Comparison of ENCODE assay signal across 8 mouse cellular contexts in the genomic region with DNA sequence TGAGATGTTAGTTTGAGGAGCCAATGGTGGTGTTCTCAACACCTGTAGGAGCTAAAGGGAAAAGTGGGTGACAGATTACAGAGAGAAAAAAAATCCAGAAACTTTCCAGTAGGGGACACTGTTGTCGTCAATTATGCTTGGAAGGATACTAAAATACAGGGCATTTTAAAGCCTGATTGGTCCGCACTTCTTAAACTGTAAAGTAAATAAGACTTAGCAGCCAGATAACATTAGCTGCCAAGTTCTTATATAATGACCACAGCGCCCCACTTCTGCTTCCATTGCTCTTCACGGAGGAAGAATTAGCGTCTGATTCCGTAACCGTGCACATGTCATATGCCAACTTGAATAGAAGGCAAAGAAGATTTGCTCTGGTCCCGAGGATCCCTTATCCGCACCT. TPM values are rescaled to one million over a fixed set of nuclear protein-coding genes. Genes with fewer than 3 reads are reported as not detected.
DNase-seq lines count a peak whose midpoint lies in the region; ATAC-seq lines count a peak whose summit lies in the region.

No protein-coding gene starts in this region.

- DNase-seq in B cell, adult 2 months: peak; percentile 11 to 12
- no peak for DNase-seq in limb, embryonic 10.5 days (ENCODE audit: low spot score)
- DNase-seq in midbrain, embryonic 10.5 days (ENCODE audit: low spot score): no peak
- no peak for DNase-seq in right cerebral cortex, adult 18-20 months
- no peak for DNase-seq in MN1 (ENCODE audit: low spot score)
- DNase-seq in right cerebral cortex, postnatal 36 days (ENCODE audit: low spot score in 2 of 2): no peak

- WGBS in heart, embryonic 14.5 days: 20% methylated on average over 9 of the region's 9 CpGs
- 33% methylated on average over 9 of the region's 9 CpGs for WGBS in limb, embryonic 10.5 days
- 28% methylated on average over 9 of the region's 9 CpGs for WGBS in midbrain, embryonic 10.5 days

- peaks cover 21% of the 10 kb centered on the region for H3K27me3 ChIP-seq in heart, embryonic 14.5 days (ENCODE audit: control insufficient read depth, insufficient read depth, low read length)
- H3K27me3 ChIP-seq in limb, embryonic 10.5 days (ENCODE audit: low read depth, poor library complexity, severe bottlenecking): peaks cover 54% of the 10 kb centered on the region
- H3K27me3 ChIP-seq in midbrain, embryonic 10.5 days (ENCODE audit: low read depth, poor library complexity, severe bottlenecking): peaks cover 61% of the 10 kb centered on the region

- ATAC-seq in heart, embryonic 14.5 days (ENCODE audit: insufficient number of reproducible peaks, insufficient read depth, low FRiP score, low read depth): no peak

- peak overlapping the region; percentile 40; the same call in 1 of the 2 replicates for H3K4me3 ChIP-seq in brown adipose tissue, adult 24 weeks (ENCODE audit: insufficient read depth, low read depth, low read length)
- peak overlapping the region; percentile 39 to 43 for H3K4me3 ChIP-seq in heart, embryonic 14.5 days (ENCODE audit: control insufficient read depth in 1 of 2, insufficient read depth in 1 of 2, low read depth in 1 of 2, low read length in 2 of 2)
- H3K4me3 ChIP-seq in limb, embryonic 10.5 days: peak overlapping the region; percentile 54
- H3K4me3 ChIP-seq in midbrain, embryonic 10.5 days: peak overlapping the region; percentile 57

- H3K4me1 ChIP-seq in brown adipose tissue, adult 24 weeks (ENCODE audit: control insufficient read depth, insufficient read depth, insufficient read length, low read length): peaks cover 9% of the 10 kb centered on the region
- H3K4me1 ChIP-seq in heart, embryonic 14.5 days (ENCODE audit: control insufficient read depth in 2 of 2, insufficient read depth in 2 of 2, low read length in 2 of 2): peaks cover 16 to 35% of the 10 kb centered on the region in 2 experiments
- H3K4me1 ChIP-seq in limb, embryonic 10.5 days: peaks cover 42% of the 10 kb centered on the region
- peaks cover 43% of the 10 kb centered on the region for H3K4me1 ChIP-seq in midbrain, embryonic 10.5 days

- H3K4me2 ChIP-seq in heart, embryonic 14.5 days (ENCODE audit: low read length): peak overlapping the region; percentile 74

- no peaks in the 10 kb centered on the region for H3K9me3 ChIP-seq in heart, embryonic 14.5 days (ENCODE audit: control insufficient read depth, low read length)
- no peaks in the 10 kb centered on the region for H3K9me3 ChIP-seq in limb, embryonic 10.5 days (replicated peaks)
- no peaks in the 10 kb centered on the region for H3K9me3 ChIP-seq in midbrain, embryonic 10.5 days (replicated peaks)

- peak overlapping the region; percentile 52; the same call in 1 of the 2 replicates for H3K9ac ChIP-seq in heart, embryonic 14.5 days (ENCODE audit: low read length)

- no peaks in the 10 kb centered on the region for H3K36me3 ChIP-seq in heart, embryonic 14.5 days (ENCODE audit: control insufficient read depth, insufficient read depth, low read length)
- no peaks in the 10 kb centered on the region for H3K36me3 ChIP-seq in limb, embryonic 10.5 days
- no peaks in the 10 kb centered on the region for H3K36me3 ChIP-seq in midbrain, embryonic 10.5 days

- H3K27ac ChIP-seq in brown adipose tissue, adult 24 weeks (replicated peaks; ENCODE audit: low read depth, low read length): no peak overlapping the region
- H3K27ac ChIP-seq in heart, embryonic 14.5 days (replicated peaks in 1 of 2; ENCODE audit: control insufficient read depth in 1 of 2, insufficient read depth in 1 of 2, low read depth in 2 of 2, low read length in 2 of 2): no peak overlapping the region
- H3K27ac ChIP-seq in limb, embryonic 10.5 days: no peak overlapping the region
- no peak overlapping the region for H3K27ac ChIP-seq in midbrain, embryonic 10.5 days (replicated peaks)

RNA-seq across cellular contexts. Expression of gene Gna14, which starts 0.7 kb away (rescaled TPM):
- not detected in 2 replicates for polyA plus RNA-seq in brown adipose tissue, adult 24 weeks (2012; ENCODE audit: insufficient read depth, insufficient read length, missing spikeins)
- 0.78 and 0.94 TPM in 2 replicates for polyA plus RNA-seq in heart, embryonic 14.5 days (2014; fragmentation: Nextera tagmentation; extraction: Ambion mirVana)
- polyA plus RNA-seq in limb, embryonic 10.5 days (2016; fragmentation: Nextera tagmentation; extraction: Ambion mirVana): 0.46 and 0.48 TPM in 2 replicates
- polyA plus RNA-seq in midbrain, embryonic 10.5 days (2016; fragmentation: Nextera tagmentation; extraction: Ambion mirVana): 0.19 and 0.58 TPM in 2 replicates

Comparison
In these comparisons a context has a peak if more than half of its experiments do, and no peak if none do; other contexts are left out.
1. DNase-seq: peak in B cell, adult 2 months (2 of 2); none in limb, embryonic 10.5 days (single experiment), midbrain, embryonic 10.5 days (single experiment), right cerebral cortex, adult 18-20 months (single experiment), MN1 (single experiment) and right cerebral cortex, postnatal 36 days (0 of 2).
2. Peak in every context shown above with its lines, with median percentiles within 50 percentile points of each other: H3K4me3 ChIP-seq.